Mouse (Mus musculus) right cerebral cortex, adult 2 months (tissue): Measurements from ENCODE around the gene Frmd4a.
"Not testable (repeated sequence)": the region's sequence is repeated elsewhere in the genome, so short reads cannot be mapped to it uniquely, and the experiment has no call there.

Experiments used
- DNase-seq, 2 experiments: peaks; one replicate each; pipeline ENCODE4 v3.0.0; 2021 to 2022; ENCODE audit warnings: low spot score in 2 of 2

Gene Frmd4a

DNA sequence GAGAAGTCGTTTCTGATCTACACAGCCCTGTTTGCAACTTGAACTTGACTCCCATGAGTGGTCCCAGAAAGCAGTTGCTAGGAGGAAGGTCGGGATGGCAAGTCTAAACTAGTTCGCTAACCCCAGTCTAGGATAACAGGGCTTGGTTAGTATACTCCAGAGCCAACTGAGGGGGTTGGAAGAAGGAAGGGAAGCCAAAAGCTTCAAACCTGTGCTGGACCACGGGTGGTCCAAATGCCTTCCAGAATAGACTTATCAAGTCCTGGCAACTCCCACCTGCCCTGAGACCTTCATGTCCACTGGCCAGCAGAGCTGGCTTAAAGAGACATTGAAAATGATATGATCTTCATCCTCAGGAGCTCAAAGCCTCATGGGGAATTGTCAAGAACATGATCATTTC lies 318.4 kb downstream of the Frmd4a start:
- no peak for DNase-seq

- not testable (repeated sequence) for DNase-seq
Measured at GRCm38 (mm10) chr2:4338290-4338689, 320.8 kb downstream of the Frmd4a start.

DNA sequence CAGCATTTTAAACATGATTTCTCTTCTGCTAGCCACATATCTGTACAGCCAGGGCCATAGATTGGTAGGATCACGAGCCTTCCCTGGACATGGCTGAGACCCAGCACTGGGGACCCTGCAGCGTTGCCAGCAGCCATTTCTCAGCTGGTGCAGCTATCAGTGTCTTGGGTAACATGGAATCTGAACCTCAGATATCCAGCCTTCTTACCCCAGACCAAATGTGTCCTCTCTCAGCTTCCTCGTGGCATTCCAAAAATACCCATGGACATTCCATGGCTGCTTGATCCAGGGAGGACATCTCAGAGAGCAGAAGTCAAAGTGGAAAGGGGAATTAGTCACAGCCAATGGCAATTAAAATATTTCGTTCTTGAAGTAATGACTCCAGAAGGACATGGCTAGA lies 321.6 kb downstream of the Frmd4a start:
- DNase-seq: no peak

DNA sequence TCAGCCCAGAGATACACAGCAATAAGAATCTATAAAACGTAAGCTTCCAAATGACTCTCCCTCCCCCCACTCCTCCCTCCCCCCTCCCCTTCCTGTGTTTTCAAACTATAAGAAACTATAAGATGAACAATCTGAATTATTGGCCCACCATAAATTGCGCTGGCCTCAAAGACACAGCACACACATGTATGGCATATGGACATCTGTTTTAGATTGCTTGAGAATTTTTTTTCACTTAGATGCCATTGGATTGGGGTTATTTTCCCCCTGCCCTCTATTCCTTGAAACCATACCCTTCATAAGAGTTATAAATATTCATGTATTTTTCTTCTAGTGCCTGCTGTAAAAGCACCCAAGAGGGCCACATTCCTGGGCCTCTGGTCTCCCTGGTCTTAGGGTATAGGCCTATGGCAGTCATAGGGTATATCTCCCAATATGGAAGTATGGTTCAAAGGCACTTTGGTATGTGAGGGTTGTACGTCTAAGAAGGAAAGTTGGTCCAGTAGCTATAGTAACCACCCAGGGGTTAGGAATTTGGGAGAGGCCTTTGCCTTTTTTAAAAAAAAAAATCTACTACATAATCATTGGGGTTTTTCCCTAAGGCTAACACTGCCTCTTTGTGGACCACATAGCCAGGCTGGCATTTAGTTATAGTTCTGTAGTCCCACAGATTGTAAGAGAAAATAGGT lies 322.2 kb downstream of the Frmd4a start:
- no peak for DNase-seq

GRCm38 (mm10) chr2:4340378-4340777 lies 322.9 kb downstream of the Frmd4a start:
- DNase-seq: no peak

DNA sequence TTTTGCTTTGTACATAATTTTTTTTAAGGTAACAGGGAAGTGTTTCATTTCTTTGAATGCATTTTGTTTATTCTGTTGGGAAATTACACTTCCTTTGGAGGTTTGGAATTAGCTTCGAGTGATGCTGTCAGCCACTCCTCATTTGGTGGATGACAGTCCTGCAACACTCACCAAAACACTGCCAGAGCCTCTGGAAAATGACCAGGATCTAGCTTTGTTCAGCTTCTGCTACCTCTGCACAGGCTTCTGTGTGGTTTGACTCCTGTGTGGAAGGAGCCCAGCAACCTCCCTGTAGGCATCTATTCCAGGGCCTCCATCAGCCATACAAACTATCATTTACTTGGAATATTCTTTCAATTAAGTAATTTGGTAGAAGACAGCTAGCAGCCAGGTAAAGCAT lies 323.6 kb downstream of the Frmd4a start:
- DNase-seq: no peak

- DNase-seq: no peak
Measured at GRCm38 (mm10) chr2:4342005-4342404, 324.5 kb downstream of the Frmd4a start.

- no peak for DNase-seq
Measured at GRCm38 (mm10) chr2:4344411-4344810, 326.9 kb downstream of the Frmd4a start.

DNA sequence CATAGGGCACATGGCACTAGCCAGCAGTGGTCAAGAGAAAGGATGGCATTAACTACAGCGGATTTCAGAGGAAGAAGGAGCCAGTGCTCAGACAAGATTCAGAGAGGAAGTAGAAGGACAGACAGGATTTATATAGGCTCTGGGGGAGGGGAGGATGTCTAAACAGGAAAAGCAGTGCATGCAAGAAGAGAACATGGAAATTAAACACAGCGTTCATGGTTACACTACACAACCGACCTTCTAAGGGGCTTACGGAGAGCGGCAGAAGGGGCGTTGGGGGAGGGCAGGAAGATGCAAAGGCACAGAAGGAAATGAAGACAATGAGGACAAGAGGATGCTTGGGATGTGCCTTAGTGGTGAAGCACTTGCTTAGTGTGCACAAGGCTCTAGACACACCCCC lies 328.7 kb downstream of the Frmd4a start:
- no peak for DNase-seq

DNA sequence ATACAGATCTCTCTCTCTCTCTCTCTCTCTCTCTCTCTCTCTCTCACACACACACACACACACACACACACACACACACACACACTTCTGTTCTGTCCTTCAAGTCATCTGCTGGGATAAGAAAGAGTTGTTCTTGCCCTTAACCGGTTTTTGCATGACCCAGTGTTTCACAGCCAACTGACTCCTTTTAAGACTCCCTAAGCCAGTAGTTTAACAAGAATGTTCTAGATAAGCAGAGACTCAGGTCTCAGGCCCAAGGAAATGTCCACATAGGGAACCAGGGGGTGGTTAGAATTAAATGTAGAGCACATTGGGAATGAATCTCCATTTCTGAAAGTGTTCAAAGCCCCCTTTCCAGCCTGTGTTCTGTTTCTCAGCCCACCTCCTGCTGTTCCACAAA lies 329.4 kb downstream of the Frmd4a start:
- DNase-seq: no peak

- DNase-seq: no peak
Measured at GRCm38 (mm10) chr2:4347782-4348181, 330.3 kb downstream of the Frmd4a start.

- no peak for DNase-seq
Measured at GRCm38 (mm10) chr2:4348509-4348908, 331.0 kb downstream of the Frmd4a start.

DNA sequence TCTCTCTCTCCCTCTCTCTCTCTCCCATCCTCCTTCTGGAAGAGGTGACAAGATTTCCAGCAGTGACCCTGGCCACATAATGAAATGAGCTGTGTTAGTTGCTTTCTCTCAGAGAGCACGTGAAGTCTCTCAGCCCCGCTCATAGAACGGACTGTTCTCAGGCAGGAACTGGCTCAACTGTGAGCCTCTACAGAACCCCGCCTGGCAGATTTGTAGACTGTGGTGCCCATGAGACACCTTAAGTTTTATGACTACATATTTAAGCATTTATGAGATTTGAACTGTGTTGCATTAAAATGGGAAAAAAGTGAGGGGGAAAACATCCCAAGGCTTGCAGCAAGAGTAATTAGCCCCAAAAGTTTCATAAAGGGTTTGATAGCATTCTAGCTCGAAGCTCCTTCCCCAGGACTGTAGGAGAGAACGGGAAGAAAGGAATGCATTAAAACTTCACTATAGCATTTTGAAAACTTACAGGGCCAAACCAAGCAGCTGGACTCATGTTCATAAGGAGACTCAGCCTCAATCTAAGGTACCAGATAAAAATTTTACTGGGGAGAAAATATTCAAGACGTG lies 339.4 kb downstream of the Frmd4a start:
- DNase-seq: no peak

GRCm38 (mm10) chr2:4361981-4362834 lies 344.7 kb downstream of the Frmd4a start:
- DNase-seq: no peak

DNA sequence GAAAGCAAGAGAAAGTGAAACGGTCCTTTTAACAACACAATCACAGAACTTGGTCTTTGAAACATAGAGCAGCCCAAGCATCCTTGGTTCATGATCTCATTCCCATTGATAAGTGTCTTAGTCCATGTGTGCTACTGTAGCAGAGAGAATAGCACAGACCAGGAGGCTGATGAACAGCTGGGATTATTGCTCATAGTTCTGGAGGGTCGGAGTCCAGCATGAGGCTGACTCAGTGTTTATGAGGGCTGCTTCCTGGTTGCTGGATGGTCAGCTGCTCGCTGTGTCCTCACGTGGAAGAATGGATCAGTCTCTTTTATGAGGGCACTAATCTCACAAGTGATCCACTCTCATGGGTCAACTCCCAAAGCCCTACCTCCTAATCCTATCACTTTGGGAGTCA lies 347.4 kb downstream of the Frmd4a start:
- DNase-seq: no peak

DNA sequence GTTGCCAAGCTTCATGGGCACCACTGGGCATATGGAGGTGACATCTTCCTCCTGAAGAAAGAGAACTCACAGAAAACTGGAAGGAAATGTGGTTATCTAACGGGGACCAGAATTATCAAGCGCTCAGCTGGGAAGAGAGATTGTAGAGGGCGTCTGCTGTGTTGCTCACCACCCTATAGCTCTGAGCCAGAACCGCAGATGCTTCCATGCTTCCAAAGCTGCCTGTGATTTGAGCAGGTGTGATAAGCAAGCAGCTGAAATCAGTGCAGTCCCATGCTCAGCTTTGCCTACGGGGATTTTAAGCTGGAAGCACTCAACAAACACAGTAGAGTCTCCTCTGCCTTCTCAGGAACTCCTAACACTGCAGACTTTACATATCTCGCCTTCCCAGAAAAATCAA lies 351.0 kb downstream of the Frmd4a start:
- peak in 1 of 2 experiments; percentile 11 for DNase-seq

- no peak for DNase-seq
Measured at GRCm38 (mm10) chr2:4370499-4370898, 353.0 kb downstream of the Frmd4a start.

- no peak for DNase-seq
Measured at GRCm38 (mm10) chr2:4371341-4371740, 353.8 kb downstream of the Frmd4a start.

GRCm38 (mm10) chr2:4378844-4379243 lies 361.3 kb downstream of the Frmd4a start:
- no peak for DNase-seq

DNA sequence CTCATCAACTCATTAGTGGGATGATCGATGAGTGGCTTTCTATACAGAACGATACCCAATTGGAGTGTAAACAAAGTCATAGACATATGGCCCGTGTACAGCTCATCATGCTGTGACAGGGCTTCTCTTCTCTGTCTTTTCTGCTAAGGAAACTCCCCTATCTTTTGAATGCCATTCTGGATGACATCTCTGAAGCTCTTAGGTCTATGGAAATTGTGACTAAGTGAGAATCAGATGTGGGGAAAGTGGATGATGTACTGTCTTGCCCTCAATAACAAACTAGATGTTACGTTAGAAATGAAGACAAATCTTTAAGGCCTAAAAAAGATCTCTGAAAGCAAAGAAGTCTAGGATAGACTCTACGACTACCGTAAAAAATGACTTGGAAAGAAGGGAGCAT lies 362.9 kb downstream of the Frmd4a start:
- no peak for DNase-seq

DNA sequence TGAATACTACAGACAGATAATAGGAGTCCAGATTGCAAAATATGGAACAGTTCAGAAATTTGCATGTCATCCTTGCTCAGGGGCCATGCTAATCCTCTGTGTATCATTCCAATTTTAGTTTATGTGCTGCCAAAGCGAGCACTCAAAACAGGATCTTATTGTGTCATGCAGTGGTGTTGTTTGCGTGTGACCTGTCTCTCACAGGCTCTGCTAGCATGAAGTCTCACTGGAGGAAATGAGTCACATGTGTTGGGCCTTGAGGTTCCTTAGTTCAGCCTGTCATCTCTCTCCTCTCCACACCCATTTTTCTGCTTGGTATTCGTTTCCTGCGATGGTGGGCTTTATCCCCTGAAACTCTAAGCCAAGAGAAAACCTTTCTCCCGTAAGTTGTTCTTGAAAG lies 363.4 kb downstream of the Frmd4a start:
- DNase-seq: no peak

DNA sequence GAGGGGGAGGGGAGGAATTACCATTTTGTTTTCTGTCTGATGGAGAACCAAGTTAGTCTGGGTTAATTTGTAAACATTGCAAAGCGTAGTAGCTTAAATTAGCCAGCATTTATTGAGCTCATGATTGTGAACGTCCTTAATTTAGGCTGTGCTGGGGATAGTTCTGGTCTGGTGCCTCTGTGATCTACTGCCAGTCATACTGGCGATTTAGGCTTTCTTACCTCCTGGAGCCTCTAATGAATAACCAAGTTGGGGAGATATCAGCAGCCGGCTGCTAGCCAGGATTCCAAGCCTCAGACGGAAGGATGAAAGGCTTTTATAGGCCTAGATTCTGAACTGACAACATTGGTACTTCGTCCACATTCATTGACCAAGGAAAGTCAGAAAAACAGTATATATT lies 369.0 kb downstream of the Frmd4a start:
- no peak for DNase-seq

- DNase-seq: no peak
Measured at GRCm38 (mm10) chr2:4389330-4389729, 371.8 kb downstream of the Frmd4a start.
